Mouse (Mus musculus): ENCODE measurements around the gene Wnt10a. TPM values are rescaled to one million over a fixed set of nuclear protein-coding genes. Genes with fewer than 3 reads are reported as not detected.
A peak's percentile ranks its signal among the peaks of the same experiment; 100 is the strongest.
"Not testable (repeated sequence)": the region's sequence is repeated elsewhere in the genome, so short reads cannot be mapped to it uniquely, and the experiment has no call there.

Gene Wnt10a
- total RNA-seq, 1 experiment from 2014 or later = 0.30 TPM

DNA sequence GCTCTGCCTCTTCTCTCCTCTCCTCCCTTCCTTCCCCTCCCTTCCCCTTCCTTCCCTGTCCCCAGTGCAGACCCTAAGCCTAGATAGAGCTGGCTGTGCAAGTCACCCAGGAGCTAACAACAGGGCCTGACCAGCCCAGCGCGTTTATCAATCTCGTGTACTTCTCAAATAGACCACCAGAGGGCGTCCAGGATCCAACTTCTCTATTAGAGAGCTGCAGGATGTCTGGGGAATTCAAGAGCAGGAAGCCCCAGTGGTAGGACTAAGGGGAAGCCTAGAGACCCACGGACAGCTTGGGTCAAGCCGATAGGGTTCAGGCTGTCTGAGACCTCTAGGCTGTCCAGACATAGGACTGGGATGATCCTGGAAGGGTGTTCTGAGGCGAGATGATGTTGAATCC, 3.5 kb upstream of the Wnt10a start:
- DNase-seq = peak; percentile 85

DNA sequence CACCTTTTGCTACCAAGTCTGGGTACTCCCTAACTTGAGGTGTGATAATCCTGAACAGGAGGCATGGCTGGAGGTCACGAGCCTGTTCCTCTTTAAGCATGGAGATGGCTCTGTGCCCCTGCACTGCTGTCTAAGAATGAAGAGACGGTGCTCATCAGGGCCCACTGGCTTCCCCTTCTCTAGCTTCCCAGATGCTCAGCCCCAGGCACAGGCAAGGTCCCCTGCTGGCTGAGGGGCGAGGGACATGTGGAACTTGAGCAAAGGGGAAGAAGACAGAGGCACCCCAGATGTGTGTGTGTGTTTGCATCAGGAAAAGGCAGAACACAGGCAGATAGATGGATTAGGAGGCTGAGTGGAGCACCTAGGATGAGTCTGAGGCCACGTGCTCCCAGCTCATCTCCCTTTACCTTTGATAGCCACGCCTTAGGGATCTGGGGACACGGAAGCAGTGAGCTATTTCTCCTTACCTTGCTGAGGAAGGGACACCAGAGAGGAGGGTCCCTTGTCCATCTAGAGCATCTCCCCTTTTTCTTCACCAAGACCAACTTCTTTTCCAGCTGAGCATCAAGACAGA, 2.6 kb upstream of the Wnt10a start:
- no peak for DNase-seq

DNA sequence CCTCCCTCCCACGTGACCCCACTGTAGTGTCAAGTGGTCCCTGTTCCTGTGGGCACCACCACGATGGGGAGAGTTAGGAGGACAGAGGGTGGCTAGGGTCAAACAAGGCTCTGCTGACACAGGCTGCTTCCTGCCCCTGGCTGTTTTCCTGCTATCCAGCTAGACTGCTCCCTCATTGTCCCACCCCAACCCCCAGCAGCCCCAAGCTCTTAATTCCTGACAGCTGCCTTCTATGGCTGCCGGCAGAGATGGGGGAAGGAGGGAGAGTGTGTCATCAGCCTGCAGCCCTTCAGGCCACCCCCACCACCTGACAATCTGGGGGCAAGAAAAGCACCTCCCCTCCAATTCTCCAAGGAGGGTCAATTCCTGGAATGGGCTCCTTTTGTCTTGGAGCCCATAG, 1.2 kb upstream of the Wnt10a start:
- DNase-seq = no peak

DNA sequence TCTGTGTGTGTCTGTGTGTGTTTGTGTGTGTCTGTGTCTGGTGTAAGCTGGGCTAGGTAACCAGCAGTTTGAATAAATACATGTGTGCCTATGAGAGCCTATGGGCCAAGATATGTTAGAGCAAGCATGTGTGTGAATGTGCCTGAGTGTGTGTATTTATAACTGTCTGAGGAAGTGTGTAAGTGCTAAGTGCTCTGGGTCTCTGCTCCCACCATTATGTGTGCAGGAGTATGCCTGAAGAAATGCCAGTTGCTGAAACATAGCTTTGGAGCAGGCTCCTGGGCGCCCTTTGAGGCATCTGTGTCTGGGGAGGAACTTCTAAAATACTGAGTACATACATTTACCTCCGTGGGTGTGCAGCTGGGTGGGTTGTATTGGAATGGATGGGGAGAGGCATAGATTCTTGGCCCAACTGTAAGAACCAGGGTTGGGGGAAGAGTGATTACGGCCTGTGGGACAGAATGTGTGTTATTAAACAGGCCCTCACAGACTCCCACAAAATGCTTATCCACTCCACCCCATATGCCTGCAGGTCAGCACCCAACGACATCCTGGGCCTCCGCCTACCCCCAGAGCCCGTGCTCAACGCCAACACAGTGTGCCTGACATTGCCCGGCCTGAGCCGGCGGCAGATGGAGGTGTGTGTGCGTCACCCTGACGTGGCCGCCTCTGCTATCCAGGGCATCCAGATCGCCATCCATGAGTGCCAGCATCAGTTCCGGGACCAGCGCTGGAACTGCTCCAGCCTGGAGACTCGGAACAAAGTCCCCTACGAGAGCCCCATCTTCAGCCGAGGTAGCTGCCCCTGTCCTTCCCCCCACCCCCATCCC, 1.7 kb downstream of the Wnt10a start:
- DNase-seq = no peak

DNA sequence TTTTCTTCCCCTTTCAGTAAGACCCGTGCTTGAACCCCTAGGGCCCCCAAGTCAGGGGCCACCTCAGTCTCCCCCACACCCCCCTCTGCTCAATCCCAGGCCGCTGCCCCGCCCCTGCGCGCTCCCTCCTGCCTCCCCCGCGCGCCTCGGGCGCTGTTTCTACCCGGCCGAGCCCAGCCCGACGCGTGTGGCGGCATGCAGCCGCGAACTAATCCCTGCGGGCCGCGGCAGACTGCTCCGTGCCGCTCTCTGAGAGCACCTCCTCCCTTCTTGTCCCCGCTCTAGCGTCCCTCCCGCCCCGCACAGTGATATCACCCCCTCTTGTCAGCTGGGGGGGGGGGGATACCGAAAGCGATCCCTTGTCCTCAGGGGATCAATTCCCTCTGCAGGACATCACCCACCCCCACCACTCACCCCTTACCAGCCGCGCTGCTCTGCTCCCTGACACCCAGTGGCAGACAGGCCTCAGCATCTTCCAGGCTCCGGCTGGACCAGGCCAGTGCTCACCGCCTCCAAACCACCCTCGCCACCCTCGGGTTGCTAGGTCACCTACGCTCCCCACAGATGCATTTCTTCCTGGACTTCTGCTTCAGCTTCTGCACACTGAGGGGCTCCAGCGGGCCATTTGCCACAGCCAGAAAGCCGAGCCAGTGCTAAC, 3.3 kb downstream of the Wnt10a start:
- DNase-seq = peak; percentile 40

DNA sequence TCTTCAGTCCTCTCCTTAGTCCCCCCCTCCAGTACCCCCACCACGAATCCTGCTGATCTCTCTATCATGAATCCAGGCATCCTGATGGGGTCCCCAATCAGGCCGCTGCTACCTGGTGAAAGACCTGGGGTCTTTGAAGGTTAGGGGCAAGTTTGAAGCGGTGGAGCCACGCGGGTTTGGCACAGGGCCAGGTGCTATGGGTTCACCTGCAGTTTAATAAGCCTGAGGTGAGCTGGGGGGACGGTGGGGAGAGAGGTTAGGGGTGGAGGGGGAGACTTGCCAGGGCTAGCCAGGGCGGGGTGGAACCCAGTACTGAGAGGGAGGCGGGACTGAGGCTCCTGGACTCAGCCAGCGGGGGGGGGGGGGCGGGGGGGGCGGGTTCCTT, 3.8 kb downstream of the Wnt10a start:
- no peak for DNase-seq

DNA sequence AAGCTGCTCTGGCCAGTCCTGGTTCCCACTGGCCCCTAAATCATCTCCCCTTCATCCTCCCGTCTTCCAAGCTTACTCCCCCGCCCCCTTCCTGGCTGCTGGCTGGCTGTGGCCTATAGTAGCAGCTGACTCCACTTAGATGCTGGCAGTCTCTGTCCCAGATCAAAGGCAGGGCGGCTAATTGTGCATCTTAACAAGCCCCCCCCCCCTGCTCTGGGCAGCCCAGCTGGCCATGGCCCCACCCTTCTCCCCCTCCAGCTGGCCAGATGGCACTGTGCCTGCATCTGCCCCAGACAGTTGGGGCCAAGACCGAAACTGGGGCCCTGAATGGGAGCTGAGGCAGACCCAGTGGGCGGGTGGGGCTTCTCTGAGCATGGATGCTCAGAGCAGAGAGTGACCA, 6.1 kb downstream of the Wnt10a start:
- peak; percentile 21 for DNase-seq

DNA sequence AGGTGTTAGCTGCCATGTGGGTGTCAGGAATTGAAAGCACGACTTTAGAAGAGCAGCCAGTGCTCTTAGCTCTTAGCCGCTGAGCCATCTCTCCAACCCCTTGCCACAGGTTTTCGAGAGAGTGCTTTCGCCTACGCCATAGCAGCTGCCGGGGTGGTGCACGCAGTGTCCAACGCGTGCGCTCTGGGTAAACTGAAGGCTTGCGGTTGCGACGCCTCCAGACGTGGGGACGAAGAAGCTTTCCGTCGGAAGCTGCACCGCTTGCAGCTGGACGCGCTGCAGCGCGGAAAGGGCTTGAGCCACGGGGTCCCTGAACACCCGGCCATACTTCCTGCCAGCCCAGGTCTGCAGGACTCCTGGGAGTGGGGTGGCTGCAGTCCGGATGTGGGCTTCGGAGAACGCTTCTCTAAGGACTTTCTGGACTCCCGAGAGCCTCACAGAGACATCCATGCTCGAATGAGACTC, 9.1 kb downstream of the Wnt10a start:
- DNase-seq = no peak

DNA sequence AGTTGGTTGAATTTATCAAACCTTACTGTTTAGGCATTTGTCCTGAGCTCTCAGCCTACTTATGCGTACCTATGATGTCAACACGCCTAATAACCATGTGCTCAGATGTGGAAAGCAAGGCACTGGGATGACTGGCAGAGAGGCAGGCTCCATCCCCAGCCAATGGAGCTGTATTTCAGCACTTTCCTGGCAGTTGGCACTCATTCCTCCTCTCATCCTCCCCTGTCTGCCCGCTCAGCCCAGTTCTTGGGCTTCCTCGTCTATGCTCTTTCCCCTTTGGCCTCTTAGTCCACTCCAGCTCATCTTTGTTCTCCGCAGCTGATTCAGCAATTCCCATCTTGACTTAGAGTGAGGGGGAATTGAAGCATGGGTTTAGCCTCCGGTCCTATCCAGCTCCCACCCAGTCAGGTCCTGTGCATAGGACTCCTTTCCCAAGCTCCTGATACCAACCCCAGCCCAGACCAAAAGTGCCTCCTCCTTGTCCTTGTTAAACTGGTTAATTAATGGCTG, 10.4 kb downstream of the Wnt10a start:
- DNase-seq = no peak

DNA sequence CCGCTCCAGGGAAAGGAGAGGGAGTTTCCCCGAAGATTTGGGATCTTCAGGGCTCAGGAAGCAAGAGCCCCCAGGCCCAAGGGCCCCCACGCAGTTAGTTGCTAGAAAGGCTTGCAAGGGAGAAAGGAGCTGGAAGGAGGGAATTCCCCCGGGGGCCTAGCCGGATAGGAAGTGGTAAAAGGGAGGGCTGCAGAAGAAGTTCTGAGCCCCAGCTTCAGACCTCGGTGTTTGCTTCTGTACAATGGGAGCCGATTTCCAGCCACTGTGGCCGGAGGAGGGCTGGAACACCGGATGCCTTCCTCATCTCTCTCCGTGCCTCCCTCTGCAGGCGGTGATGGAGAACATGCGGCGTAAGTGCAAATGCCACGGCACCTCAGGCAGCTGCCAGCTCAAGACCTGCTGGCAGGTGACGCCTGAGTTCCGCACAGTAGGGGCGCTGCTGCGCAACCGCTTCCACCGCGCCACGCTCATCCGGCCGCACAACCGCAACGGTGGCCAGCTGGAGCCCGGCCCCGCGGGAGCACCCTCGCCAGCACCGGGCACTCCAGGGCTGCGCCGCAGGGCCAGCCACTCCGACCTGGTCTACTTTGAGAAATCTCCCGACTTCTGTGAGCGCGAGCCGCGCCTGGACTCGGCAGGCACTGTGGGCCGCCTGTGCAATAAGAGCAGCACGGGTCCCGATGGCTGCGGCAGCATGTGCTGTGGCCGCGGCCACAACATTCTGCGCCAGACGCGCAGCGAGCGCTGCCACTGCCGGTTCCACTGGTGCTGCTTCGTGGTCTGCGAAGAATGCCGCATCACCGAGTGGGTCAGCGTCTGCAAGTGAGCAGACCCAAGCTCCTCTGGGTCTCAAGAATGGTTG, 11.7 kb downstream of the Wnt10a start:
- peak; percentile 83 for DNase-seq

DNA sequence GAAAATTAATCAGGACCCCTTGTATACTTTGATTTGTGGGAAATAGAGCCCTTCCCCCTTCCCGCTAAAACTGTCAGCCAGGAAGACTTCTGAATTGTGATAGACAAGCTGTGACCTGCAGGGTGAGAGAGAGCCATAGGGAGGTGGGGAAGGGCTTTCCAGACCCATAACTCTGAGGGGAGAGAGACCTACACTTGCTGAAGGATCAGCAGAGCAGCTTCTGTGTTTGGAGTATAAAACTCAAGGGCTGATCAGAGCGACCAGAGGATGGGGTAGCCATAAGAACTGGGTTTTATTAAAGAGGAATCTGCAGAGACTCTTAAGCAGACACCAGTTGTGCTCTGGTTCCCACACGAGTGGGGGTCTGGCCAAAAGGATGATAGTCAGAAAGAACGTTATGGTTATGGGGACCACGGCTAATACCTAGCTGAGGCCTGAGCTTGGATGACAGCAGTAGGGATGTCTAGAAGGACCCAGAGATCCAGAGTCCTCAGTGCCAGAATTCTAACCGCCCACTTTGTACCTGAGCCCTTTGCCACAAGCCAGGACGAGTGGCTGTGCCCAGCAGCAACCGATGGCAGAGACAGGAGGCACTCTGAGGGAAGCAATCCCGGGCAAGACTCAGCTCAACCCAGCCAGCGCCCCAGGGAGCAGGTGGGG, 13.0 kb downstream of the Wnt10a start:
- DNase-seq = no peak

DNA sequence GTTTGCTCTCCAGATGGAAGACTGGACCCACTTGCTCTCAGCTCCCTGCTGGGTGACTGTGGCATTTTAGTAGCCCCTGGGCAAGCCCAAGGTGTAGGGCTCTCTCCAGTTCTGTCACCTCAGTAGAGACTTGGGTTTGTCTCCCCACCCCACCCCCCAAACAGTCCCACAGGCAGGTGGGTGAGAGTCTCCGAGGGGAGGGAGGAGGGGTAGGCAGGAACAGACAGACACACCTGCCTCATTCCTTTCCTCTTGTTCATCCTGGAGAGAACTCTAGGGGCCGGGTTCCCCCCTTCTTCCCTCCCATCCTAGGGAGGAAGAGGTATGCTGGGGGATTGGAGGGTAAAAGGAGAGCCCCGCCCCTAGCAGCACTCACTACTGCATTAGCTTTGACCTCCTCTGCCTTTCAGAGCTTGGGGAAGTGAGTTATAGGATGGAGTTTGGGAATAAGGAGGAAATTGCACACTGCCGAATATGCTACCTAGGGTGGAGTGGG, 14.1 kb downstream of the Wnt10a start:
- no peak for DNase-seq

DNA sequence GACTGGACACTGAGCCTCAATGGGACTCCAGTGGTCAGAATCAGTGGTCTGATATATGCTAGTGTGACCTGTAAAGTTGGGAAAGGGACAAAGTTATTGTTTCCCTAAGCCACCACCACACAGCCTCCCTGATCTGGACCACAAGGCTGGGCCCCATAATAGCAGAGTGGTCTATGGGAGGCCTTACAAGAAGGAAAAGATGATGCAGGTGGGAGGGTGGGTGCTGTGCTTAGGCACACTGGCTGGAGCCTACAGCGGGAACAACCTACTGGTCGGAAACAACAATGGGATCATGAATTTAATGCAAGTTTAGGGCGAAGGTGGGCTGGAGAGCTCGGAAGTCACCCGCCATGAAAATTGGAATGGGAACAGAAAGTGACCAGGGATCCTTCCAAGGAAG, 14.5 kb downstream of the Wnt10a start:
- no peak for DNase-seq

DNA sequence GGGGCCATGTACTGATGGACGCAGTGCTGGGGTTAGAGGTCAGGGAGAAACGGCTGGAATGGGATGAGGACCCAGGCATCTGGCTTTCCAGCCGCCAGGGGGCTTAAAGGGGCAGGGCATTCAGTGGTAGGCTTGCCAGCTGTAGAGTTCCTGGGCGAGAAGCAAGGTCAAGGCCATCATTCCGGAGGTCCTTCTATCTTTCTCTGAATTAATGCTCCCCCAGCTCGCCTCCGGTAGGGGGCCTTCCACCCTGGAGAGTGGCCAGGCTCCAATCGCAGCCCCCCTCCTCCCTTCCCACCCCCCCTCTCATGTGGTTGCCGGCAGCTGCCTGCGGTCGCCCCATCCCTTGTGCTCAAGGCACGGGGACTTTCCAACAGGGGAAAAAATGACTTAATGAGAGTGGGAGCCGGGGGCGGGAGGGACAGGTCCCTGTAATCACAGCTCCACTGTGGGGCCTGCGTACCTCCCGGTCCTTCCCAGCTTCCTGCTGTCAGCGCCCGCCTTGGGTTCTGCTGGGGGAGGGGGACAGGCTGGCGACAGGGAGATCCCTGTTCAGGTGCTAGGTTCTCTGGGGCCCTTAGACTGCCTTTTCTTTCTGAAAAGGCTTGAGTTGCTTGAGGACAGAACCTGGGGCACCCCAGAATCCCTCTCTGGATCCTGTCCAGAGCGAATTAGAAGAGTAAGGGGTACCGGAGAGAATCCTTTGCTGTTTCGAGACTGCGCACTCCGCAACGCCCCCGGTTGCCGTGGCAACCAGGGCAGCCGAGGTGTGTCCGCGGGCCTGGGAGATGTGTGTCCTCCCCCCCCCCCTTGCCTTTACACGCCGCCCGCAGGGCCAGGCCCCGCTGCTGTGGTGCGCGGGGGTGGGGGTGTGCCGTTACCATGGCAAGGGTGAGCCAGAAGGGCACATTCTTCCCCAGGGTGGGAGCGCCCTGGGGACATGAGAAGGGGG, 15.3 kb downstream of the Wnt10a start:
- DNase-seq = peak; percentile 75

DNA sequence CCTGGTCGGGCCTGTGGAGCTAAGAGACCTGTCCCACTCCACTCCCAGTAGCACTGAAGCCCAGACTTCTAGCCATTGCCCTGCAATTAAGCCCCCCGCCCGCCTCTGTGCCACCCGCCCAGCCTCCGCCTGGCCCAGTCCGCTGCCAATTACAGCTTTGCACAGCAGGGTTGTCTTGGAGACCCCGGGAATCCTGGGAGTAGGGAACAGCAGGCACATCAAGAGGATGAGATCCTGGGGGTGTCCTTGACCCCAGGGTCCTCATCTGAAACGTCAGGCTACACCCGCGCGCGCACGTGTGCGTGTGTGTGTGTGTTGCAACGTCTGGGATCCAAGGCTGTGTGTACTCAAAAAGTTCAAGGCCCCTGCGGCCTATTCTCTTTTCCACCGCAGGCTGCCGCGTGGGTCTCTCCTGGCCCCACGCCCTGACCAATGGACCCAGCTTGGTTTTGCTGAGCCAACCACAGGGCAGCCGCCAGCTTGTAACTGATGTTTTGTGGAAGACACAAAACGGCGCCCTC, 16.3 kb downstream of the Wnt10a start:
- DNase-seq = peak; percentile 81

DNA sequence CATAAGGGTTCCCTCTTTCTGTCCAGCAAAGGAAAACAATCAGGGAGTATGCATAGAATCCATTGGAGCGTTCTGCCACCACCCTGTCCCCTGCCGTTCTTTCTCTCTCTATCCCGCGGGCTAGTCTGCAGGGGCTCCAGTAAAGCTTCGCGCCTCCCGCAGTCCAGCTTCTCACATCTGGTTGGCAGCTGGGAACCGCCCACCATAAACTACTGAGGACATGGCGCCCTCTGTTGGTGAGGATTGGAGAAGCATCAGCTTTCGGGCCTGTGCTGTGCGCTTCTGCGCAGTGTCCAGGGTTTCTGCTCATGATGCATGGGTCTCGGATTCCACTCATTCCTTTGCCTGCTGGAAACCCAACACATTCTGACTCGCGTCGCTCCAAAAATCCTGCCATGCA, 16.8 kb downstream of the Wnt10a start:
- peak; percentile 96 for DNase-seq

DNA sequence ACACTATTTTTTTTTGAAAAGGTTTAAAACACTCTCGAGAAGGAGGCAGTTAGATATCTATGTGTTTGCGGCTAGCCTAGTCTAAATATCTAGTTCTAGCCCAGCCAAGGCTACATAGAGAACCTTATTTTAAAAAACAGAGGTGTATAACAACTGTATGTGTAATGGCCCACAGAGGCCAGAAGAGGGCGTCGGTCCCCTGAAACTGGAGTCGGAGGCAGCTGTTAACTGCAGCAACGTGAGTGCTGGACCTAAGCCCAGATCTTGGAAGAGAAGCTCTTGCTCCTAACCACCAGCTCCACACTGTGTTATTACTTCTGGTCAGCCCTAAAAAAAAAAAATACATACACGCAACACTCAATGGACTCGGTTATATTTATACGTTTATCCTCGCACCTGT, 17.7 kb downstream of the Wnt10a start:
- DNase-seq = peak; percentile 45

DNA sequence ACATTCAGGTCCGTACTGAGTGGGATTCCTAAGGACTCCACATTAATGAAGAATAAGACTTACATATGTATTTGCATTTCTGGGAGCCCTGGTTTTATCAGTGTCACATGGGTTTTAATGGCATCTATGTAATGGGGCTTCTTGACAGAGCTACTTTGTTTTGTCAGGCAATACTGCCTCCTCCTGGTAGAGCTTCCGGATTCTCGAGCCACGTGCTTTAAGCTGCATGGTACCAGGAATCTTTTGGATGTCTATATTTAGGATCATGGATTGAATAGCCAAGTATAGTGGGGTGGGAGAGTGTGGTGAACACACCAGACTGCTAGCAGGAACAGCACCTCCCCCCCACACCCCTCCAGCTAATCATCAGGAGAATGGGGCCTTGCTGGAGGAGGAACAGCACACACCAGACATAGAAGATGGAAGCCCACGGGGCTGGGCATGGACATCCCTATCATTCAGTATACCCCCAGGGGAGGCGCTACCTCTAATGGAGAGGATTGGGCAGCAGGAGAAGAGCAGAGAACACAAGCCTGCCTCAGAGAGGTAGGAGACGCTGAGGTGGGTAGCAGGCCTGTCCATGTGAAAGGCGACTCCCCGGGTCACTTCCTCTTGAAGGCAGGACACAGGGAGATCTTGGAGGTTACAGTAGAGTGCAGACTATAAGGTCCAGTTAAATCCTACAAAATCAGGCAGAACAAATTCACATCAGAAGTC, 23.8 kb downstream of the Wnt10a start:
- no peak for DNase-seq

DNA sequence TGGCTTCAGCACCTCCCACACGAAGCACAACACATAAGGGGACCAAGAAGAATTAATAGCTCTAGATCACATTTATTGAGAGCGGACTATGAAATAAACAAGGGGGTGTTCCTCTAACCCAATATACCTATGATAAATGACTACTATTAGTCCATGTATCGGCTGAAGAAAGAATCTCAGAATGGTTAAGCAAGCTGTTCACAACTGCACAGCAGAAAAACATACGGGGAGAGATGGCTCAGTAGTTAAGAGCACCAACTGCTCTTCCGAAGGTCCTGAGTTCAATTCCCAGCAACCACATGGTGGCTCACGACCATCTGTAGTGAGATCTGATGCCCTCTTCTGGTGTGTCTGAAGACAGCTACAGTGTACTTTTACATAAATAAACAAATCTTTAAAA, 24.6 kb downstream of the Wnt10a start:
- DNase-seq = not testable (repeated sequence)
